Mouse (Mus musculus) frontal cortex, adult 2 months (tissue): ENCODE measurements around the gene Plg. TPM values are rescaled to one million over a fixed set of nuclear protein-coding genes. Genes with fewer than 3 reads are reported as not detected.

Experiments used
- DNase-seq, 2 experiments: peaks; one replicate each; pipeline ENCODE4 v3.0.0; 2022; ENCODE audit warnings: low spot score in 1 of 2; ENCODE audit errors: extremely low spot score in 1 of 2
- polyA plus RNA-seq: library from polyadenylated mRNA; depleted of rRNA; stranded (reverse); fragments of >200 nt; gene quantifications from 2 replicates; pipeline ENCODE4 v1.2.3, GENCODE M21; 2012; rRNA removed

Gene Plg
- polyA plus RNA-seq, 1 experiment, result 0.24 TPM

DNA sequence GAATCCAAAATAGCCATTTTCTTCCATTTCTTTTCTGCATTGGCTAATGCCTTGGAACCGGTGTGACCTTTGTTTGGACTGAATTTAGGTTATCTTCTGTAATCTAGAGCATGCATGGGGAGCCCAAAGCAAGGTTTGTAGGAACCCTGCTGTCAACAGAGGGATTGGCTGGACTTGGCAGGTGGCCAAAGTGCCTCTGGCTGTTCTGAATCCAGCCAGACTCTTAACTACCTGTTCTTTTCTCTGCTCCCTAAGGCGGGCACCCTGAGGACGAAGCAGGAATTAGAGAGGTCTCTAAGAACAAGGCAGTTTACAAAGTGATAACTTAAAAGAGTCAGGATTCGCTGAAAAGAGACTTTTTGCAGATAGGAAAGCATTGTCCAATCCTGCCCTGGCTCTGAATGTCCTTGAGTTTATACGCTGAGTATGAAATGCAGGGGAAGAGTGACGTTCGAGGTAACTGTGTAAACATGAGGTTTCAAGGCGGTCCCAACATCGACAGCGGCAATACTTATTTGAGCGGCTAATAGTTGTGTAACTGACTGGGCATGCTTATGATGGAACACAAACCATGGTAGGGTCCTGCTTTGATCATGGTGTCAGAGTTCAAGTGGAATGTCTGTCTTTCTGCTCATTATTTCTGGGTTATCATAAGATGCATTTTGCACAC, 74.6 kb downstream of the Plg start:
- DNase-seq, result no peak

DNA sequence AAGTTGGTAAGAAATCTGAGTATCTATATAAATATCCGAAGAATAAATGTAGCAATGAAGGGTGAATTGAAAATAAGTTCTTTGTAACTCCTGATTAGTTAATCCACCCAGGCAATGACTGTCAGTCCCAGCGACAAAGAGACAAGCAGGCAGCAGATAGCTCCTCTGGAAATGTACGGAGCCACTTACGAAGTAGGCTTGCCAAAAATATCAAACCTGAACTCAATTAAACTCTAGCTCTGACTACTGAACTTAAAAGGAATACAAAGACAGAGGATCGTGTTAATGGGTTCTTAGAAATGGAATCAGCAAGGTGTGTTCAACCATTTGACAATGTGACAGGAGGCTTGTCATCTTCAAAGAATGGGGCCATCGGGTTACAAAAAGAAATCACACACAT, 75.3 kb downstream of the Plg start:
- no peak for DNase-seq

DNA sequence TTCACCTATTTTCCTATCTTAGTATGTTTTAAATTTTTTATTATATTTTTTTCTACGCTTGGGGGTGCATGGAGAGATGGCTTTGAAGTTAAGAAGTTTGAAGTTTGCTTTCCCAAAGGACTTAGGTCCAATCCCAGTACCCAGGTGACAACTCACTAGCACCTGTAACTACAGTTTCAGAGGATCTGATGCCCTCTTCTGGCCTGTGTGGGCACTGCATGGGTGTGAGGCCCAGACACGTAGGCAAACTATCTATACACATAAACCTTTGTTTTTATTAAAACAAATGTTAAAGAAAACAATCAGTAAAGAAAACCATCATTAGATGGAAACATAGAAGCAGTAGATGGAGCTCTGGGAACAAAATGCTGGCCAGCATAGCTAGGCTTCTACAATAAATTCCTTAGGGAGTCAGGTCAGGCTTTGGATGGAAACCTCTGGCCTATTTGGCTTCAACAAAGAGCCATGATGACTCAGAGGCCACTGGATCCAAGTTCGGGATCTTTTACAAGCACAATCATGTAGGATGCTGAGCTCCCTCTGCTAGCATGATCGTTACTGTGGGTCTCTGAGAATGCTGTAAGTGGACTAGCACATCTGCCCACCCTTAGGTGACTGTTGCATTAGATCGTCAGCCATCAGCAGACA, 76.9 kb downstream of the Plg start:
- DNase-seq, result peak in 1 of 2 experiments; percentile 31

DNA sequence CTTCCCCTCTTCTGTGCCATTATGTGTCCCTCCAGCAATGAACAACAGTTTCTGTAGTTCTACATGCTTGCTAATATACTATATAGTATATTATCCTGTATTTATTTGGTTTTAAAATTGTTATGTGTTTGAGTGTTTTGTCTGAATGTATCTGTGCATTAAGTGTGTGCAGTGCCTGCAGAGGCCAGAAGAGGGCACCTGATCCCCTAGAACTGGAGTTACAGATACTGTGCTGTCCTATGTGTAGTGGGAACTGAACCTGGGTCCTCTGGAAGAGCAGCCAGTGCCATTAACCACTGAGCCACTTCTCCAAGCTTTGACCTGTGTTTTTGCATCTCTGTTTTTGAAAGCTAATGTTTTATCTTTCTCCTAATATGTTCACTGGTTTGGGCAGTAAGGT, 82.8 kb downstream of the Plg start:
- DNase-seq, result no peak

DNA sequence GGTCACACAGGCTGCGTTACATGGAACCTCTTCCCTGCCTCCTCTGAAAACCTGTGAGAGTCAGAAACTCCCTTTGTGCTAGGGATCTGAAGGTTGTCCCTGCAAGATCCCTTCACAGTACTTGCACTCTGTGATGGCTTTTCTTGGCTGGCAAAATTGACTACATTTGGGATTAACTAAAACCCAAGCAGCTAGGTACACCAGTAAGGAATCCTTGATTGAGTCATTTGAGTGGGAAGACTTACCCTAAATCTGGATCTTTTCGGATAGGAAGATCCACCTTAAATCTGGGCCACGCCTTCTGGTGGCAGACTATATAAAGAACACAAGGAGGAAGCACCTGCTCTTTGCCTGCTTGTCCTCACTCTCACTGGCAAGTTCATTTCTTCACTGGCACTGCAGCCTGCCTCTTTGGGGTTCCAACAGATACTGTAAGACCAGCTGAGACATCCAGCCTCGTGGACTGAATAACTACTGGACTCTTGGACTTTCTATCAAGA, 88.1 kb downstream of the Plg start:
- peak in 1 of 2 experiments; percentile 32 for DNase-seq

DNA sequence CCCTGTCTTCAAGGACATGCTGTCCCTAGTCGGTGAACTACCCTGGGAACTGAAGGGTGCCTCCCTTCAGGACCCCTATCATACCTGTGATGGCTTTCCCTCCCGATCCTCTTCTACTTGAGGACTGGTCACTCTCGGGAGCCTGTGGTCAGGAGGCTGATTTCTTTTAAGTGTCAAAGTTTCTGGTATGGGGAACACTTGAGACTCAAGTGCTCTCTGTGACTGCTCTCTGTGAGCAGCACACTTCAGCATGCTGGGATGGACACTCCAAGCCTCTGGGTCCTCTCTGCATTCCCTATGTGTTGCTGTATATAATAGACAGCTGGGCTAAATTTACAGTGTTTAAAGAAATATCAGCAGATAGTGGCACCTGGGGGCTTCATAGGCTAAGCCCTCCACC, 89.2 kb downstream of the Plg start:
- no peak for DNase-seq

DNA sequence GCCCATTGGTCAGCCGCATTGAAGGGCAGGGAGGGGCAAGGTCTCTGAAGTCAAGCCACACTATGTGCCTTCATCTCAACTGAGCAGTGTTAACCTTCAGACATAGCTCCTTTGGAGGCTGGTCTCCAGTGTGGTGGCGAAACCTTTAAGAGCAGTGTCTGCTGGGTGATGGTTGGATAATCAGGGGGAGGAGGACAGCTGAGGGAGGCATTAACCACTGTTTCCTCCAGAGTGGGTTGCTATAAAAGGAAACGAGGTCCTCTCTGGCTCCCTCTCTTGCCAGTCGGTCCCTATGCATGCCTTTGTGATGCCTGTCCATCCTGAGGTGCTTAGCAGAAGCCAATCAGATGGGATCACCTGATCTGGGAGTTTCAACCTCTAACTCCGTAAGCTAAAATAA, 90.3 kb downstream of the Plg start:
- DNase-seq, result no peak

Other genes with a start within 250 kb of the Plg start
- 25.7 and 29.0 TPM in 2 replicates for gene Map3k4, start 59.8 kb upstream of the Plg start, polyA plus RNA-seq
- 1.8 and 1.9 TPM in 2 replicates for gene Slc22a3, start 129.1 kb downstream of the Plg start, polyA plus RNA-seq
- 1.7 and 2.5 TPM in 2 replicates for gene Slc22a2, start 205.5 kb downstream of the Plg start, polyA plus RNA-seq